In the genomic region with DNA sequence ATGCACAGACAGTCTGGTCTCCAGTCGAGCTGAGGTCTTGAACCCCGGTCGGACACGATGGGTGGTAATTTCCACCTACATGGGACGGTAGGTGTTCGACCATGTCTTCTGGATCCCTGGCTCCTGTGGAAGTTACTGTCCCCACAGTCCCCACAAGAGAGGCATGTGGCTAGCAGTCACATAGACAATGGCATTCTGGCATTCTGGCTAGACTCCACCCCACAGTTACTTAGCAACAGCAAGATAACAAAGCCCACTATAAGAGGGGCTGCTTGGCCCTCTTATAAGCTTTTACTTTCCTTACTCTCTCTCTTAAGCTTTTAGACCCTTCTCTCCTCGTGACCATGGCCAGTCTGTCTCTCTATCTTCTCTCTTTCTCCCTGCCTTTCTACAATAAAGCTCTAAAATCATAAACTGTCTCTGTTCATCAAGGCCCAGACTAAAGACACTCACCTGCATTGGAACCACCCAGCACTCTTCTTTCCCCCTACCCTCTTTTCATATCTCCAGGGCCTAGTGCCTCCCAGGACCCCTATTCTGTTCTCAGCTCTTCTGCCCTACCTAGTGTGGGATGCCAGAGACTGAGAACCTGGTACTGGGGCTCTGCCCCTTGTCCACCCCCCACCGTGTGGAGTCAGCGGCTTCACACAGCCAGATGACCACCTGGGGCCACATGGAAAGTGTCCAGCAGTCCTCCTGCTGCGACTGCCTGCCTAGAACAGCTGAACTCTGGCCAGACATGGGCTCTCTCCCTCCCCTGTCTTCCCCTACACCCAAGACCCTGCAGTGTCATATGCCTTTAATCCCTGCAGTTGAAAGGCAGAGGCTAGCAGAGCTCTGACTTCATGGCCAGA, we compare ENCODE assay signal across 9 mouse cellular contexts. TPM values are rescaled to one million over a fixed set of nuclear protein-coding genes. Genes with fewer than 3 reads are reported as not detected.
A peak's percentile ranks its signal among the peaks of the same experiment; 100 is the strongest.
DNase-seq lines count a peak whose midpoint lies in the region; ATAC-seq and TF ChIP-seq lines count a peak whose summit lies in the region.
"Had no signal": no experiment of that assay in that cellular context is flagged by ENCODE, and none has a peak within 500 bp of the region (broad histone marks: within the 10 kb centered on the region; RNA-seq: fewer than 3 reads in every experiment).

No protein-coding gene starts in this region.

- no peak; the same call in 1 of the 2 replicates for ATAC-seq in hindbrain, embryonic 12.5 days (ENCODE audit: low FRiP score)
- ATAC-seq in neural tube, embryonic 13.5 days (ENCODE audit: low read depth), result 0 out of 2 replicates have a peak, but pooled peaks have one; percentile 19

- peak overlapping the region; percentile 46 for H3K27ac ChIP-seq in hindbrain, embryonic 12.5 days
- H3K27ac ChIP-seq in neural tube, embryonic 13.5 days (replicated peaks), result no peak overlapping the region
- H3K27ac ChIP-seq in thymus, adult 2 months (ENCODE audit: control insufficient read depth, insufficient read depth, low read length), result no peak overlapping the region
- H3K27ac ChIP-seq: gastrocnemius, adult 2 months had no signal

- H3K9me3 ChIP-seq in hindbrain, embryonic 12.5 days (replicated peaks), result no peaks in the 10 kb centered on the region
- H3K9me3 ChIP-seq in neural tube, embryonic 13.5 days, result no peaks in the 10 kb centered on the region

- H3K4me1 ChIP-seq in hindbrain, embryonic 12.5 days, result peaks cover 19% of the 10 kb centered on the region
- peaks cover 15% of the 10 kb centered on the region for H3K4me1 ChIP-seq in neural tube, embryonic 13.5 days (replicated peaks)
- H3K4me1 ChIP-seq in thymus, adult 2 months (replicated peaks; ENCODE audit: control insufficient read depth, insufficient read depth, low read length), result no peaks in the 10 kb centered on the region

- no peak overlapping the region for H3K4me2 ChIP-seq in hindbrain, embryonic 12.5 days (replicated peaks)
- H3K4me2 ChIP-seq in neural tube, embryonic 13.5 days, result no peak overlapping the region

- 50% methylated on average over 10 of the region's 10 CpGs for WGBS in hindbrain, embryonic 12.5 days
- WGBS in neural tube, embryonic 13.5 days, result 53% methylated on average over 10 of the region's 10 CpGs
- WGBS in thymus, adult 2 months, result 88% methylated on average over 10 of the region's 10 CpGs

- no peaks in the 10 kb centered on the region for H3K36me3 ChIP-seq in hindbrain, embryonic 12.5 days
- H3K36me3 ChIP-seq in neural tube, embryonic 13.5 days, result no peaks in the 10 kb centered on the region
- H3K36me3 ChIP-seq in thymus, adult 2 months (ENCODE audit: control insufficient read depth, insufficient read depth, low read length), result no peaks in the 10 kb centered on the region

- no peaks in the 10 kb centered on the region for H3K27me3 ChIP-seq in hindbrain, embryonic 12.5 days
- no peaks in the 10 kb centered on the region for H3K27me3 ChIP-seq in neural tube, embryonic 13.5 days
- H3K27me3 ChIP-seq in thymus, adult 2 months (ENCODE audit: control insufficient read depth, insufficient read depth, low read length), result no peaks in the 10 kb centered on the region

- H3K9ac ChIP-seq in hindbrain, embryonic 12.5 days, result no peak overlapping the region
- no peak overlapping the region for H3K9ac ChIP-seq in neural tube, embryonic 13.5 days

- DNase-seq in left cerebral cortex, postnatal 4 days, result peak; percentile 31
- DNase-seq in left cerebral cortex, postnatal 25 days (ENCODE audit: low spot score in 2 of 2), result no peak
- peak; percentile 92 for DNase-seq in kidney, adult 9 months
- DNase-seq in thymus, adult 2 months, result no peak
- DNase-seq in spleen, postnatal 10 days (ENCODE audit: low spot score in 2 of 2), result no peak
- DNase-seq: adrenal gland, postnatal 36 days; gastrocnemius, adult 2 months had no signal

- TF ChIP-seq CTCF in thymus, adult 2 months (IDR thresholded peaks at IDR 0.05; ENCODE audit: borderline replicate concordance, control insufficient read depth, extremely low read depth, insufficient read depth, low read length, poor library complexity), result no peak

- intact Hi-C loops in left cerebral cortex, postnatal 4 days (cut with DNase I), result no loop called here
- intact Hi-C loops in left cerebral cortex, postnatal 25 days (cut with DNase I), result no loop called here

- H3K4me3 ChIP-seq in hindbrain, embryonic 12.5 days, result no peak overlapping the region
- H3K4me3 ChIP-seq in neural tube, embryonic 13.5 days, result no peak overlapping the region
- H3K4me3 ChIP-seq in thymus, adult 2 months (ENCODE audit: control insufficient read depth, insufficient read depth, low read length), result no peak overlapping the region
- H3K4me3 ChIP-seq: gastrocnemius, adult 2 months had no signal

- TF ChIP-seq POLR2A in thymus, adult 2 months (IDR thresholded peaks at IDR 0.05; ENCODE audit: control insufficient read depth, extremely low read depth, insufficient read depth, low read length, poor library complexity), result no peak

RNA-seq across cellular contexts. Expression of a gene that starts 28.1 kb away (rescaled TPM):
- 1 to 10 TPM; 1.8 to 2.5 TPM for total RNA-seq in left cerebral cortex, postnatal 4 days (2021)
- total RNA-seq in left cerebral cortex, postnatal 25 days (2021), result 1 to 10 TPM; 2.6 to 4.0 TPM
- 2.3 and 3.5 TPM in 2 replicates for polyA plus RNA-seq in hindbrain, embryonic 12.5 days (2016; fragmentation: Nextera tagmentation; extraction: Ambion mirVana)
- polyA plus RNA-seq in neural tube, embryonic 13.5 days (2015; fragmentation: Nextera tagmentation; extraction: Ambion mirVana), result 1.5 and 1.6 TPM in 2 replicates
- polyA plus RNA-seq in thymus, adult 2 months (2012; rRNA removed), result 1.6 and 1.8 TPM in 2 replicates

Comparison
In these comparisons a context has a peak if more than half of its experiments do, and no peak if none do; other contexts are left out.
1. DNase-seq: peak in left cerebral cortex, postnatal 4 days (single experiment) and kidney, adult 9 months (single experiment); none in left cerebral cortex, postnatal 25 days (0 of 2), thymus, adult 2 months (single experiment) and spleen, postnatal 10 days (0 of 2).